In genomic region chr10:118787280-118787690, GRCm38 (mm10) we compare ENCODE assay signal across 20 mouse cellular contexts.
DNase-seq lines count a peak whose midpoint lies in the region; ATAC-seq and TF ChIP-seq lines count a peak whose summit lies in the region.
"Had no signal": no experiment of that assay in that cellular context is flagged by ENCODE, and none has a peak within 500 bp of the region (broad histone marks: within the 10 kb centered on the region; RNA-seq: fewer than 3 reads in every experiment).

No protein-coding gene starts in this region.

- no peak overlapping the region for H3K27ac ChIP-seq in liver, embryonic 12.5 days
- H3K27ac ChIP-seq in liver, postnatal 0 days (ENCODE audit: low read depth) = no peak overlapping the region
- no peak overlapping the region for H3K27ac ChIP-seq in forebrain, postnatal 0 days (ENCODE audit: low read depth, low read length)
- H3K27ac ChIP-seq: heart, adult 2 months; heart, embryonic 15.5 days; hindbrain, embryonic 10.5 days; macrophage had no signal

- H3K36me3 ChIP-seq in liver, embryonic 12.5 days = no peaks in the 10 kb centered on the region
- no peaks in the 10 kb centered on the region for H3K36me3 ChIP-seq in liver, postnatal 0 days (replicated peaks; ENCODE audit: insufficient read depth, low read length)
- no peaks in the 10 kb centered on the region for H3K36me3 ChIP-seq in forebrain, postnatal 0 days (ENCODE audit: insufficient read depth)
- H3K36me3 ChIP-seq: heart, embryonic 15.5 days; hindbrain, embryonic 10.5 days had no signal

- H3K9ac ChIP-seq in liver, embryonic 12.5 days = no peak overlapping the region
- H3K9ac ChIP-seq in liver, postnatal 0 days (replicated peaks) = no peak overlapping the region
- no peak overlapping the region for H3K9ac ChIP-seq in forebrain, postnatal 0 days
- H3K9ac ChIP-seq: heart, embryonic 15.5 days had no signal

- no peaks in the 10 kb centered on the region for H3K9me3 ChIP-seq in liver, embryonic 12.5 days (replicated peaks)
- no peaks in the 10 kb centered on the region for H3K9me3 ChIP-seq in liver, postnatal 0 days (ENCODE audit: low read length)
- H3K9me3 ChIP-seq in forebrain, postnatal 0 days (ENCODE audit: low read length) = no peaks in the 10 kb centered on the region
- H3K9me3 ChIP-seq: heart, embryonic 15.5 days; hindbrain, embryonic 10.5 days had no signal

- H3K4me1 ChIP-seq in liver, embryonic 12.5 days = no peaks in the 10 kb centered on the region
- H3K4me1 ChIP-seq in liver, postnatal 0 days (ENCODE audit: insufficient read depth) = no peaks in the 10 kb centered on the region
- H3K4me1 ChIP-seq in forebrain, postnatal 0 days (ENCODE audit: insufficient read depth) = no peaks in the 10 kb centered on the region; the same call in 1 of the 2 replicates
- H3K4me1 ChIP-seq: hindbrain, embryonic 10.5 days had no signal

- ATAC-seq in liver, embryonic 12.5 days = 0 out of 2 replicates have a peak, but pooled peaks have one; percentile 46
- no peak for ATAC-seq in liver, postnatal 0 days
- peak; percentile 85 for ATAC-seq in CD4-positive, CD25-positive, alpha-beta regulatory T cell, adult 4 months
- ATAC-seq in granulocyte monocyte progenitor cell, adult 5-6 weeks (replicated peaks; ENCODE audit: poor library complexity, severe bottlenecking) = peak; percentile 80
- peak; percentile 73; the same call in 1 of the 2 replicates for ATAC-seq in neutrophil, adult 5-6 weeks (ENCODE audit: extremely low read depth, insufficient number of reproducible peaks, low FRiP score, poor library complexity, severe bottlenecking)
- ATAC-seq in forebrain, postnatal 0 days = no peak
- ATAC-seq: forebrain, embryonic 14.5 days had no signal

- 74% methylated on average over 8 of the region's 8 CpGs for WGBS in liver, embryonic 12.5 days (ENCODE audit: insufficient replicate concordance)
- 76% methylated on average over 8 of the region's 8 CpGs for WGBS in liver, postnatal 0 days (ENCODE audit: insufficient replicate concordance)
- 91% methylated on average over 8 of the region's 8 CpGs for WGBS in forebrain, postnatal 0 days

- no peak for TF ChIP-seq CTCF in liver, postnatal 0 days (IDR thresholded peaks at IDR 0.05; ENCODE audit: low read depth)
- no peak for TF ChIP-seq CTCF in forebrain, postnatal 0 days (IDR thresholded peaks at IDR 0.05; ENCODE audit: low read depth)

- H3K4me2 ChIP-seq in liver, embryonic 12.5 days = no peak overlapping the region
- H3K4me2 ChIP-seq in liver, postnatal 0 days (ENCODE audit: low read depth, low read length) = no peak overlapping the region
- no peak overlapping the region for H3K4me2 ChIP-seq in forebrain, postnatal 0 days (ENCODE audit: low read depth)
- H3K4me2 ChIP-seq: heart, embryonic 15.5 days had no signal

- no peaks in the 10 kb centered on the region for H3K27me3 ChIP-seq in liver, embryonic 12.5 days (replicated peaks)
- H3K27me3 ChIP-seq in liver, postnatal 0 days (ENCODE audit: insufficient read depth, low read length) = no peaks in the 10 kb centered on the region
- H3K27me3 ChIP-seq in forebrain, postnatal 0 days (ENCODE audit: insufficient read depth, low read length) = no peaks in the 10 kb centered on the region
- H3K27me3 ChIP-seq: heart, embryonic 15.5 days had no signal

- H3K4me3 ChIP-seq in liver, embryonic 12.5 days = no peak overlapping the region
- no peak overlapping the region for H3K4me3 ChIP-seq in liver, postnatal 0 days (ENCODE audit: low read depth, low read length)
- H3K4me3 ChIP-seq in forebrain, postnatal 0 days (ENCODE audit: low read depth, low read length) = no peak overlapping the region
- H3K4me3 ChIP-seq: erythroblast, embryonic 14.5 days; heart, adult 2 months; heart, embryonic 15.5 days; hindbrain, embryonic 10.5 days had no signal

- DNase-seq in liver, postnatal 0 days = no peak
- DNase-seq in layer of hippocampus, adult 8-10 months (ENCODE audit: low spot score in 2 of 2) = no peak
- no peak for DNase-seq in forebrain, postnatal 0 days
- DNase-seq: adrenal gland, postnatal 36 days; cerebellum, adult 2 months; heart, adult 2 months; kidney, adult 11 months; kidney, postnatal 14 days; lung, adult 2 months; midbrain, embryonic 14.5 days; right cerebral cortex, postnatal 25 days had no signal

- TF ChIP-seq EP300 in liver, postnatal 0 days (IDR thresholded peaks at IDR 0.05; ENCODE audit: low read depth) = no peak

Comparison
In these comparisons a context has a peak if more than half of its experiments do, and no peak if none do; other contexts are left out.
1. ATAC-seq: peak in liver, embryonic 12.5 days (single experiment), CD4-positive, CD25-positive, alpha-beta regulatory T cell, adult 4 months (single experiment), granulocyte monocyte progenitor cell, adult 5-6 weeks (single experiment) and neutrophil, adult 5-6 weeks (single experiment); none in liver, postnatal 0 days (single experiment) and forebrain, postnatal 0 days (single experiment).